Mouse (Mus musculus): ENCODE measurements around the gene Efcab12. TPM values are rescaled to one million over a fixed set of nuclear protein-coding genes. Genes with fewer than 3 reads are reported as not detected.

Gene Efcab12
- polyA plus RNA-seq, 1 experiment = 2.2 TPM

- no peak for DNase-seq
- 81% methylated on average over 2 of the region's 2 CpGs for WGBS
- H3K36me3 ChIP-seq (ENCODE audit: control insufficient read depth, insufficient read depth, low read length) = no peaks in the 10 kb centered on the region
- no peak overlapping the region for H3K27ac ChIP-seq (ENCODE audit: insufficient read depth, low read depth, low read length)
- H3K4me1 ChIP-seq (ENCODE audit: control insufficient read depth, insufficient read depth, low read length) = no peaks in the 10 kb centered on the region
- no peaks in the 10 kb centered on the region for H3K27me3 ChIP-seq (replicated peaks; ENCODE audit: control insufficient read depth, insufficient read depth, low read length)
- no peak overlapping the region for H3K4me3 ChIP-seq (ENCODE audit: insufficient read depth, low read depth, low read length)
- TF ChIP-seq CTCF (conservative IDR thresholded peaks at IDR 0.05; ENCODE audit: insufficient read depth, insufficient read length, low read depth, low read length) (no peak), POLR2A (IDR thresholded peaks at IDR 0.05; ENCODE audit: low read depth, low read length) (no peak)
These were observed 20.1 kb downstream of the Efcab12 start for GRCm38 (mm10) chr6:115818129-115818528.

- no peak for DNase-seq
- Histone ChIP-seq H3K27me3 (replicated peaks; ENCODE audit: control insufficient read depth, insufficient read depth, low read length) (no peaks in the 10 kb centered on the region), H3K4me3 (ENCODE audit: insufficient read depth, low read depth, low read length) (no peak overlapping the region), H3K27ac (ENCODE audit: insufficient read depth, low read depth, low read length) (no peak overlapping the region), H3K4me1 (ENCODE audit: control insufficient read depth, insufficient read depth, low read length) (no peaks in the 10 kb centered on the region), H3K36me3 (ENCODE audit: control insufficient read depth, insufficient read depth, low read length) (no peaks in the 10 kb centered on the region)
- TF ChIP-seq POLR2A (IDR thresholded peaks at IDR 0.05; ENCODE audit: low read depth, low read length) (no peak), CTCF (conservative IDR thresholded peaks at IDR 0.05; ENCODE audit: insufficient read depth, insufficient read length, low read depth, low read length) (no peak)
- WGBS = 77% methylated on average over 4 of the region's 4 CpGs
These were observed 23.2 kb downstream of the Efcab12 start for GRCm38 (mm10) chr6:115815041-115815440.

GRCm38 (mm10) chr6:115814104-115814503, 24.1 kb downstream of the Efcab12 start:
- H3K36me3 ChIP-seq (ENCODE audit: control insufficient read depth, insufficient read depth, low read length) = no peaks in the 10 kb centered on the region
- no peaks in the 10 kb centered on the region for H3K4me1 ChIP-seq (ENCODE audit: control insufficient read depth, insufficient read depth, low read length)
- WGBS = 40% methylated on average over 4 of the region's 4 CpGs
- TF ChIP-seq POLR2A (IDR thresholded peaks at IDR 0.05; ENCODE audit: low read depth, low read length) = no peak
- TF ChIP-seq CTCF (conservative IDR thresholded peaks at IDR 0.05; ENCODE audit: insufficient read depth, insufficient read length, low read depth, low read length) = peak; percentile 83
- H3K27ac ChIP-seq (ENCODE audit: insufficient read depth, low read depth, low read length) = no peak overlapping the region
- no peak overlapping the region for H3K4me3 ChIP-seq (ENCODE audit: insufficient read depth, low read depth, low read length)
- no peaks in the 10 kb centered on the region for H3K27me3 ChIP-seq (replicated peaks; ENCODE audit: control insufficient read depth, insufficient read depth, low read length)
- DNase-seq = peak; percentile 73

- DNase-seq = no peak
- 74% methylated on average over 8 of the region's 8 CpGs for WGBS
- TF ChIP-seq CTCF (conservative IDR thresholded peaks at IDR 0.05; ENCODE audit: insufficient read depth, insufficient read length, low read depth, low read length) (no peak), POLR2A (IDR thresholded peaks at IDR 0.05; ENCODE audit: low read depth, low read length) (no peak)
- H3K36me3 ChIP-seq (ENCODE audit: control insufficient read depth, insufficient read depth, low read length) = no peaks in the 10 kb centered on the region
- no peak overlapping the region for H3K4me3 ChIP-seq (ENCODE audit: insufficient read depth, low read depth, low read length)
- no peaks in the 10 kb centered on the region for H3K27me3 ChIP-seq (replicated peaks; ENCODE audit: control insufficient read depth, insufficient read depth, low read length)
- peaks cover 6% of the 10 kb centered on the region; the same call in 1 of the 2 replicates for H3K4me1 ChIP-seq (ENCODE audit: control insufficient read depth, insufficient read depth, low read length)
- H3K27ac ChIP-seq (ENCODE audit: insufficient read depth, low read depth, low read length) = no peak overlapping the region
These were observed 26.6 kb downstream of the Efcab12 start for GRCm38 (mm10) chr6:115811606-115812005.

GRCm38 (mm10) chr6:115808488-115809231, 29.6 kb downstream of the Efcab12 start, which contains the start of gene Rpl32:
Rpl32 (minus strand) TSS chr6:115808747.
- peak; percentile 51; the same call in 1 of the 2 replicates for TF ChIP-seq CTCF (conservative IDR thresholded peaks at IDR 0.05; ENCODE audit: insufficient read depth, insufficient read length, low read depth, low read length)
- peak; percentile 30 for TF ChIP-seq POLR2A (IDR thresholded peaks at IDR 0.05; ENCODE audit: low read depth, low read length)

GRCm38 (mm10) chr6:115808196-115808487, 30.1 kb downstream of the Efcab12 start:
- Histone ChIP-seq H3K4me3 (ENCODE audit: insufficient read depth, low read depth, low read length) (peak overlapping the region; percentile 94), H3K27ac (ENCODE audit: insufficient read depth, low read depth, low read length) (peak overlapping the region; percentile 81), H3K27me3 (replicated peaks; ENCODE audit: control insufficient read depth, insufficient read depth, low read length) (no peaks in the 10 kb centered on the region), H3K36me3 (ENCODE audit: control insufficient read depth, insufficient read depth, low read length) (no peaks in the 10 kb centered on the region), H3K4me1 (ENCODE audit: control insufficient read depth, insufficient read depth, low read length) (peaks cover 8% of the 10 kb centered on the region; the same call in 1 of the 2 replicates)
- no peak for DNase-seq
- WGBS = under 1% methylated on average over 22 of the region's 22 CpGs
- no peak for TF ChIP-seq CTCF (conservative IDR thresholded peaks at IDR 0.05; ENCODE audit: insufficient read depth, insufficient read length, low read depth, low read length)
- TF ChIP-seq POLR2A (IDR thresholded peaks at IDR 0.05; ENCODE audit: low read depth, low read length) = no peak

More at GRCm38 (mm10) chr6:115808488-115809231, 29.6 kb downstream of the Efcab12 start, which contains the start of gene Rpl32:
- H3K27ac ChIP-seq (ENCODE audit: insufficient read depth, low read depth, low read length) = peak within 1 kb of the TSS; percentile 81
- no peaks in the 10 kb centered on the region for H3K27me3 ChIP-seq (replicated peaks; ENCODE audit: control insufficient read depth, insufficient read depth, low read length)
- H3K4me3 ChIP-seq (ENCODE audit: insufficient read depth, low read depth, low read length) = peak within 1 kb of the TSS; percentile 94
- WGBS = under 1% methylated on average over 47 of the region's 47 CpGs
- peak; percentile 94 for DNase-seq
- no peaks in the 10 kb centered on the region for H3K36me3 ChIP-seq (ENCODE audit: control insufficient read depth, insufficient read depth, low read length)
- H3K4me1 ChIP-seq (ENCODE audit: control insufficient read depth, insufficient read depth, low read length) = peaks cover 8% of the 10 kb centered on the region; the same call in 1 of the 2 replicates

- TF ChIP-seq CTCF (conservative IDR thresholded peaks at IDR 0.05; ENCODE audit: insufficient read depth, insufficient read length, low read depth, low read length) (no peak), POLR2A (IDR thresholded peaks at IDR 0.05; ENCODE audit: low read depth, low read length) (no peak)
- WGBS = 2% methylated on average over 15 of the region's 15 CpGs
These were observed 30.6 kb downstream of the Efcab12 start for GRCm38 (mm10) chr6:115807464-115808195.

More at GRCm38 (mm10) chr6:115807464-115808195, 30.6 kb downstream of the Efcab12 start:
- no peak for DNase-seq
- Histone ChIP-seq H3K27me3 (replicated peaks; ENCODE audit: control insufficient read depth, insufficient read depth, low read length) (no peaks in the 10 kb centered on the region), H3K4me3 (ENCODE audit: insufficient read depth, low read depth, low read length) (peak overlapping the region; percentile 94), H3K4me1 (ENCODE audit: control insufficient read depth, insufficient read depth, low read length) (peaks cover 8% of the 10 kb centered on the region; the same call in 1 of the 2 replicates), H3K36me3 (ENCODE audit: control insufficient read depth, insufficient read depth, low read length) (no peaks in the 10 kb centered on the region), H3K27ac (ENCODE audit: insufficient read depth, low read depth, low read length) (peak overlapping the region; percentile 81; the same call in 1 of the 2 replicates)
